Mouse (Mus musculus) cerebellum, adult 2 months (tissue): Measurements from ENCODE around the gene Pecam1. TPM values are rescaled to one million over a fixed set of nuclear protein-coding genes. Genes with fewer than 3 reads are reported as not detected.
"Not testable (repeated sequence)": the region's sequence is repeated elsewhere in the genome, so short reads cannot be mapped to it uniquely, and the experiment has no call there.

ENCODE experiments used
- DNase-seq, 2 experiments: peaks; one replicate each; pipeline ENCODE4 v3.0.0; 2021
- H3K27ac ChIP-seq: fragments of 200-500 bp; 2 replicates; pipeline ENCODE4 v1.5.1; 2012; ENCODE audit warnings: low read length, control low read depth, inconsistent platforms; ENCODE audit not compliant: insufficient read depth
- H3K27me3 ChIP-seq: fragments of 200-500 bp; 2 replicates; pipeline ENCODE4 v1.6.1; 2012; ENCODE audit warnings: inconsistent platforms, mild to moderate bottlenecking, low read length, moderate library complexity; ENCODE audit not compliant: control insufficient read depth, insufficient read depth
- H3K4me1 ChIP-seq: fragments of 200-500 bp; 2 replicates; pipeline ENCODE4 v1.6.1; 2011; ENCODE audit warnings: low read length; ENCODE audit not compliant: control insufficient read depth, insufficient read depth
- H3K4me3 ChIP-seq: fragments of 200-500 bp; replicated peaks from 2 replicates; pipeline ENCODE3; 2011; ENCODE audit warnings: mild to moderate bottlenecking, low read depth, low read length, control low read depth; ENCODE audit not compliant: insufficient read depth
- CTCF ChIP-seq: fragments of 200-500 bp; IDR thresholded peaks from 2 replicates; pipeline ENCODE4 v1.5.1; 2011; ENCODE audit warnings: low read depth, mild to moderate bottlenecking, control low read depth, low read length, moderate library complexity, borderline replicate concordance; ENCODE audit not compliant: insufficient read depth
- POLR2A ChIP-seq: fragments of 200-500 bp; IDR thresholded peaks from 2 replicates; pipeline ENCODE4 v1.6.1; 2011; ENCODE audit warnings: low read length, control low read depth, borderline replicate concordance; ENCODE audit not compliant: insufficient read depth
- WGBS: fragments of 180-500 bp; shearing (Covaris S2); methylation state at CpG from one replicate; pipeline ENCODE4 v1.1.7; 2018; 5-methylcytosine and 5-hydroxymethylcytosine counted together
- polyA plus RNA-seq: library from polyadenylated mRNA; depleted of rRNA; stranded (reverse); fragments of >200 nt; gene quantifications from 2 replicates; pipeline ENCODE4 v1.2.3, GENCODE M21; 2012

The Pecam1 gene
- polyA plus RNA-seq, 1 experiment = 16.2 TPM

- Histone ChIP-seq H3K27me3 (no peaks in the 10 kb centered on the region), H3K27ac (no peak overlapping the region), H3K4me1 (no peaks in the 10 kb centered on the region; the same call in 1 of the 2 replicates), H3K4me3 (no peak overlapping the region)
- TF ChIP-seq CTCF (no peak), POLR2A (no peak)
- 62% methylated on average over 4 of the region's 4 CpGs for WGBS
- DNase-seq = no peak
Measured at GRCm38 (mm10) chr11:106665328-106665727, 85.1 kb downstream of the Pecam1 start.

- Histone ChIP-seq H3K4me1 (no peaks in the 10 kb centered on the region; the same call in 1 of the 2 replicates), H3K27ac (no peak overlapping the region), H3K4me3 (no peak overlapping the region), H3K27me3 (no peaks in the 10 kb centered on the region)
- no peak for DNase-seq
- WGBS = 81% methylated on average over 8 of the region's 8 CpGs
- TF ChIP-seq POLR2A = no peak
Measured at GRCm38 (mm10) chr11:106664691-106665090, 85.7 kb downstream of the Pecam1 start.

- no peak overlapping the region for H3K4me3 ChIP-seq
- no peaks in the 10 kb centered on the region for H3K27me3 ChIP-seq
- no peak for DNase-seq
- H3K27ac ChIP-seq = no peak overlapping the region
- H3K4me1 ChIP-seq = no peaks in the 10 kb centered on the region; the same call in none of the 2 replicates
- 47% methylated on average over 6 of the region's 6 CpGs for WGBS
- TF ChIP-seq POLR2A (no peak), CTCF (no peak)
Measured at GRCm38 (mm10) chr11:106663838-106664237, 86.6 kb downstream of the Pecam1 start.

- no peak for TF ChIP-seq CTCF
- TF ChIP-seq POLR2A = no peak
- no peak for DNase-seq
- Histone ChIP-seq H3K27me3 (no peaks in the 10 kb centered on the region), H3K27ac (no peak overlapping the region), H3K4me1 (peaks cover 5% of the 10 kb centered on the region), H3K4me3 (no peak overlapping the region)
- 96% methylated on average over 10 of the region's 11 CpGs for WGBS
Measured at GRCm38 (mm10) chr11:106662634-106663407, 87.6 kb downstream of the Pecam1 start.

- Histone ChIP-seq H3K4me1 (peaks cover 10% of the 10 kb centered on the region), H3K4me3 (no peak overlapping the region), H3K27me3 (no peaks in the 10 kb centered on the region), H3K27ac (no peak overlapping the region)
- 86% methylated on average over 13 of the region's 13 CpGs for WGBS
- DNase-seq = no peak
- TF ChIP-seq CTCF (no peak), POLR2A (no peak)
Measured at GRCm38 (mm10) chr11:106660453-106661081, 89.9 kb downstream of the Pecam1 start.

GRCm38 (mm10) chr11:106659598-106660295 is 90.7 kb downstream of the Pecam1 start:
- Histone ChIP-seq H3K4me3 (no peak overlapping the region), H3K27me3 (no peaks in the 10 kb centered on the region), H3K4me1 (peaks cover 10% of the 10 kb centered on the region), H3K27ac (no peak overlapping the region)
- no peak for DNase-seq
- TF ChIP-seq CTCF = no peak
- TF ChIP-seq POLR2A = no peak
- WGBS = 78% methylated on average over 15 of the region's 15 CpGs

GRCm38 (mm10) chr11:106658051-106658880 is 92.2 kb downstream of the Pecam1 start:
- Histone ChIP-seq H3K4me1 (peaks cover 10% of the 10 kb centered on the region), H3K27me3 (no peaks in the 10 kb centered on the region), H3K27ac (0 out of 2 replicates have a peak overlapping the region, but pooled peaks have one; percentile 9), H3K4me3 (no peak overlapping the region)
- peak; percentile 88 to 90 for DNase-seq
- TF ChIP-seq POLR2A = no peak
- TF ChIP-seq CTCF = no peak
- 19% methylated on average over 14 of the region's 14 CpGs for WGBS

GRCm38 (mm10) chr11:106656896-106657498 is 93.4 kb downstream of the Pecam1 start:
- H3K4me3 ChIP-seq, H3K27ac ChIP-seq, H3K27me3 ChIP-seq, DNase-seq, H3K4me1 ChIP-seq: not testable (repeated sequence)
- WGBS = 85% methylated on average over 5 of the region's 5 CpGs
